Mouse (Mus musculus) heart, postnatal 0 days (tissue): ENCODE measurements around the gene Armh3.

Experiments used
- CTCF ChIP-seq: IDR thresholded peaks from 2 replicates; pipeline ENCODE4 v1.5.1; 2016; ENCODE audit warnings: antibody characterized with exemption, control low read depth, low read depth
- EP300 ChIP-seq: IDR thresholded peaks from 2 replicates; pipeline ENCODE4 v1.6.1; 2016; ENCODE audit warnings: antibody characterized with exemption, low read depth

DNA sequence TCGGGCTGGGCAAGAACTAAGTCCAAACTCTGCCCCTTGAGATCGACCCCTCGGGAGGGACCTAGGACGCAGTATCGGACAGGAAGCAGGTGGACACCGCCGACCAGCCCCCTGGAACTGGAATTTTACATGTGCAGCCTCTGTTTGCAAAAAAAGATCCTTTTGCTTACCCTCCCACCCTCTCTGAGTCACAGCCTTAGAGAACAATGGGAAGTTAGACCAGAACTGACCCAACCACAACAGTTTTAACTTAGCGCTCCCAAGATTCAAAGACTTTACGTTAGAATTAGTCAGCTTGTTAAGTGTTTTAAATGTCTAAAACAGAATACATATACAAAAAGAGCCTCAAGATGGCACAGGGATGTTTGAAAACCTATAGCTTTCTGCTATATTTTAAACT is 51.7 kb downstream of the Armh3 start:
- TF ChIP-seq CTCF (no peak), EP300 (no peak)
